Mouse (Mus musculus): Measurements from ENCODE around the gene Nms.

The Nms gene

DNA sequence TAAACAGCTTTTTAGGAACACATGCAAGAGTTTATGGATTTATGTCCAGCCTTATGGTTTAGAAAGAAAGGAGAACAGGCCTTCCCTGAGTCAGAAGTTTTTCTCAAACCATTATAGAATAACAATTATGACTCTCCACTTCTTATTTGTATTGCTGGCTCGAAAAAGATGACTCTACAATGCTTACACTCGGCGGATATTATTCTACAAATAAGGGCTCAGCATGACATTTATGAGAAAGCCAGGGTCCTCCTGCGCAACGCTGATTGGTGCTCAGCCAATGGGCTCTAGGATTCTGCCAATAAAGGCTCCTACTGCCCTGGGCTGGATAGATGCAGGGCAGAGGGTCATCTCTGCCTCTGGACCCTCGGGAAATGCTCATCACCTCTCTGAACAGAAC is at the start of gene Nms:
Gene Nms (plus strand): TSS at position 301 of the 400 bp plus-strand sequence.
- DNase-seq (ENCODE audit: low spot score) = no peak

DNA sequence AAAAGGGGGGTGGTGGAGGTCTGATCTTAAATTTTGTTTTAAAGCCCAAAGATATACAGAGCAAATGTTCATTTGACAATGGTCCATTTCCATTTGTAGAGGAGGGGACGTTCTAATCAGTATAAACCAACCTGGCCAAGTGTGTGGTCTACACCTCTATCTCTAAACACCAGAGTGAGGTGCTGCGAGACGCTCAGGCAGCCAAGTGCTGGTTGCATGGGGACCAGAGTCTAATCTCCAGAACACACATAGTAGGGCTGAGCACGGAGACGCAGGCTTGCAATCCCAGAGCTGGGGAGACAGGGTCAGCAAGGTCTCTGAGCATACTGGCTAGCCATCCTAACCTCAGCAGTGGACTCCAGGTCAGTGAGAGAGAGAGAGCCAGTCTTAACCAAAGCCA is 47.5 kb upstream of the Nms start:
- DNase-seq (ENCODE audit: low spot score) = no peak

DNA sequence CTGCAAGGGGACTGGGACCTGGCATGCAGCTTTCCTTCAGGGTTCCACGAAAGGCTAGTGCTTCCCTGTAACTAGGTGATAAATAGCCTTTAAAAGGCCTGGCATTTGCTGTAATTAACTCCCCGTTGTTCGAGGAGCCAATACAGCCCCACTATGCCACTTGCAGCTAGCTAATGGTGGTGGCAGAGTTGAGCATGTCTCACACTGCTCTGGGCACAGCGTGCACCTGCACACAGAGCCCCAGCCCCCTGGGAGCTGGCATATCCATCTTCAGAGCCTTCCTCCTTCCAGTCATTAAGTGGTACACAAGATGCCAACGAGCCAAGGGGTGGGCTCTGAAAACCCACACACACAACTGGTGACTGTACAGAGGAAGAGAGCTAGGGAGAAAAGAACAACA is 45.9 kb upstream of the Nms start:
- DNase-seq (ENCODE audit: low spot score) = no peak

DNA sequence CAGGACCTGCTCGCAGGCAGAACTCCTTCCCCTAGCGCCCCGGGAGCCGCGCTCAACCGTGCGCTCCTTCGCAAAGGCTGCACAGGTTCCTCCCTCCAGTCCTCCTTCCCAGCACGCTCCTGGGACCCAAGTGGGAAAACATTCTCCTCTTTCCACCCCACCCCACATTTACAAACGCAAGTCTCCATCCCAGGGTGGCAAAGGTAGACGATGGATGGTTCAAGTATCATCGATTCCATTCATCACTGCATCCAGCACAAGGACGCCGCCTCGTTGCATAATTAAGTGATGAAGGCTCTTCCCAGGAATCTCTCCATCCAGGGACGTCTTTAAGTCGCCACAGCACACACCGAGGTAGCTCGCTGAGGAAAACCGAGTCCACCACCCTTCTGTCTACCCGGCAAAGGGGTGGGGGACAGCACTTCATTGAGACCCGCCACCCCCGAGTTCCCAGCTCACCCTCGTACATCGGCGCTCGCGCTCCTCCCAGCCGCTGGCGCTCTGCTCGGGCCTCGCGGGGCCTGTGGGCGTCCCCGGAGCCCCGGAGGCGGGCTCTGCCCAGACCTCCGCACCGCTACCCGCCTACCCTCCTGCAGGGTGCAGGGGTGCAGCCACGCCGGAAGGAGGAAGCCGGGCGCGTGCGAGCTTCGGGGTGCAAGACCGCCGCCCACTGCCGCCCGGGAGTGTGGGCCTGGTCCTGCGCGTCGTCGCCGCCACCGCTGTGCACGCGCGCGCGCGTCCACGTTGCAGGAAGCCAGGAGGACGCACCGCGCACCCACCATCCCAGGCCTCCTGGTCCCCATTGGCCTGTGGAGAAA is 41.3 kb upstream of the Nms start, which contains the start of gene Chst10:
Gene Chst10 (minus strand): TSS at position 731 of the 818 bp plus-strand sequence.
- peak; percentile 71 for DNase-seq (ENCODE audit: low spot score)

DNA sequence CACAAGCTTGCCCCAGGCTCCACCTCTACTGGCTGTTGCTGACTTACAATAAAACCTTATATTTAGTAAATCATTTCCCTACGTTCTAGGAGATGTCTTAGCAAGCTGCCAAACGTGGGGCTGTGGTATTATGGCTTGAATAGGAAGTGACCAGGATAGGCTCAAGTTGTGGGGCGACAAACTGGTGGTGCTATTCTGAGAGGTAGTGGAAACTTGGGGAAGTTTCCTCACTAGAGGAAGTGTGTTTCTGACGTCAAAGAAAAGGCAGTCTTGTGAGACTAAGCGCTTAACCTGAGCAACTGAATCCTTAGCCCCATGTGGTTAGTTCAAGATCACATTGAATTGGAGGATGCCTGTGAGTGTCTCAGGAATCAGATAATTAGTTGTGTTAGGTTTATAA is 36.4 kb upstream of the Nms start:
- DNase-seq (ENCODE audit: low spot score) = no peak

DNA sequence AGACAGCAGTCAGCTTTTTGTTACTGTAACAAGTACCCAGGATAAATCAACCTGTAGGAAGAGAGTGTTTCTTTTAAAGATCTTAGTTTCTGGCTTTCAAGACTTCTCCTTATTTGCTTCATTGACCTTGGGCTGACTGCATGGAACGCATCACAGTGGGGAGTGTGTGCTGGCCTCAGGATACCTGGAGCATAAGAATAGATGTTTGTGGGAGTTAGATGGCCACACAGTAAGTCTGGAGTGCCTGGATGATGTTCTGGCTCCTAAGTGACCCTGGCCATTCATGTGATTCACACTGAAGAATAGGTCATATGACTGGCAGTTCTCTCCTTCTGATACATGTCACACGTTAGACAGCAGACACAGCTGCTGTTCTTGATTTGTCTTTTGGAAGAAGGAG is 35.0 kb upstream of the Nms start:
- no peak for DNase-seq (ENCODE audit: low spot score)

DNA sequence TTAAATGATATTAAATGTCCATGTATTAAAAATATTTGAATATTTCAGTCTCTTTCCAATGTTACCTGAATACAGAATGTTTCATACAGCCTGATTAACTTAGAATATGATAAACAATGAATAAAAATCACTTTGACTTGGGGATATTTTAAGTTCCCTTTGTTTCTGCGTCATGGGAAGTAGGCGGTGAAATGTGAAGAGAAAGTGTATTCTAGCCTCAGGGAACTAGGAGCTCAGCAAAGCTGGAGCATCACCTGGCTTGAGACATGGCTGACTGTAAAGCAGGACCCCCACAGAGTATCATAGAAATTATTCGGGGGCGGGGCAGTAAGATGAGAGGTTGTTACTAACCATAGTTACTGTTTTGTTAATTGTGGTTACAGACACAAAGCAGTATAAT is 10.0 kb upstream of the Nms start:
- DNase-seq (ENCODE audit: low spot score) = no peak

DNA sequence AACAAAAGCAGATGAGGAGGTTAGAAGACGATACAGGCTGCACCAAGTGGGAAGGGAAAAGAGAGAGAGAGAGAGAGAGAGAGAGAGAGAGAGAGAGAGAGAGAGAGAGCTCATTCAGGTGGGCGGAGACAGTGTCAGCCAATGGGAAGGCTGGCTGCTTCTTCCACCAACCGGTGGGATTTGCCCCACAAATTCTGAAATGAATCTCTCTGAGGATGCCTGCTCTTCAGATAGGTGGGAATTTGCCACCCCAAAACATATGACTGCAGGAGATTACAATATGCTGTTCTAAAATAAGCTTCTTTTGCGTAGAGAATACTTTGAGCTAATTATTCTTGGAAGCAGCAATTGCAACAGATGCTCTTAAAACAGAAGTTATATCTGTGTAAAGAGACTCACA is 9.5 kb upstream of the Nms start:
- no peak for DNase-seq (ENCODE audit: low spot score)

DNA sequence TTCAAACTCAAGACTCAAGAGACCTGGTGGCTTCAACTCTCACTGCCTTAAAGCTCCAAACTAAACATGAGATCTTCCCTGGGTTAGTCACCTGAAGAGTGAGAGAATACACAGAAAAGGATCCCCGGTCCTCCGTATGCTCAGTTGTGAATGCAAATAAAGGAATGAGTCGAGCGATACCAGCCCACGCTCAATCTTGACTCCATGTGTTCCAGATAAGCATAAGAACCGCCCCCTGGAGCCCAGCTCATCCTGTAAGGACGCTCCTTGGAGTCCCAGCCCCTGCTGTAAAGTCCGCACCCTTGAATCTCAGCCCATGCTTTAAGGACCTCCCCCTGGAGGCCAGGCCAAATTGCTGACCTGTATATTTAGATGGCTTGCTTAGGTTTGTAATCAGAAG is 8.2 kb upstream of the Nms start:
- no peak for DNase-seq (ENCODE audit: low spot score)

DNA sequence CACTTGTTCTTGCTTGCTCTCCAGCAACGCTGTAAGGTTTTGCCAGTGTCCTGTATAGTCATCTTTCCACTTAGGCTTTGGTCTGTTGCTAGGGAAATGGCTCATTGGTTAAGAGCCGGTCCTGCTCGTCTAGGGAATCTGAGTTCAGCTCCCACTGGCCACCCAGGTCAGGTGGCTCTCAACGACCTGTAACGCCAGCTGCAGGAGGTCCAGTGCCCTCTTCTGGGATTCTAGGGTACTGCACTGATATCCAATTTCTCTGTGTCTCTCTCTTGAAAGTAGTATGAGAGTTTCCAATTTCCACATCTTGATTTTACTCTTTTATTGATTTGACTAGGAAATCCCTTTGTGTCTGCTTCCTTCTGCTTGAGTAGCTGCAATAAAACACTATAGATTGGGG is 4.3 kb upstream of the Nms start:
- no peak for DNase-seq (ENCODE audit: low spot score)

DNA sequence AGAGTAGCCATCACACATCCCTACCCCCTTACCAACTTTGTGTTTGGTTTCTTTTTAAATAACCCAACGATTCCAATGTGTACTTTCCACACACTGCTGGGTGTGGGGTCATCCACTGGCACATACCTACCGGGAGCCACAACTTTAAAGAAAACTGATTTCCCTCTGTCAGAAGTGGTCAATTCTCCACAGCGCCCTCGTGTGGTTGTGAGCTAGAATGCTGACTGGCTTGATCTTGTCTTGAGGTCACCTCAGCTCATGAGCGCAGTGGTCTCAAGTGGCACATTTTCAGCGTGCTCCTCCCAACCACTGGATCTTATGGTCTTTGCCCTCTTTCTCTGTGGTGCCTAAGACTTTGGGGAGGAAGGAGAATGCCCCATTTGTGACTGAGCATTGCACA is 2.2 kb upstream of the Nms start:
- DNase-seq (ENCODE audit: low spot score) = peak; percentile 5

DNA sequence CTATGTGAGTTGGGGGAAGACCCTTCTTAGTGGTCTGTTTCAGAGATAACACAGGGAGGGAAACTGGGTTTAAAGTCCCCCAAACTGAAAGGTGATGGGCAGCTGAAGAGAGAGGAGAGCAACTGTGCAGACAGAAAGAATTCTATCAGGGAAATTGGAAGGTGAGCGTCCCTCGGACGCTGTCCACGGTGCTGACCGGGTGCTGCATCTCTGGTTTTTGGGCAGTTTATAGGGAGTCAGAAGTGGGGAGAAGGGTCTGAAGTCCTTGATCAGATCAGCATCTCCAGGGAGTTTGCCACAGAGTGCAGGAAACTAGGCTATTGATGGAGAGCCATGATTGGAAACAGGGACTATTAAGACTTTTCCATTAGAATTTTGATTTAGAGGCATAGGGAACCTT is 659 bp downstream of the Nms start:
- DNase-seq (ENCODE audit: low spot score) = peak; percentile 42

DNA sequence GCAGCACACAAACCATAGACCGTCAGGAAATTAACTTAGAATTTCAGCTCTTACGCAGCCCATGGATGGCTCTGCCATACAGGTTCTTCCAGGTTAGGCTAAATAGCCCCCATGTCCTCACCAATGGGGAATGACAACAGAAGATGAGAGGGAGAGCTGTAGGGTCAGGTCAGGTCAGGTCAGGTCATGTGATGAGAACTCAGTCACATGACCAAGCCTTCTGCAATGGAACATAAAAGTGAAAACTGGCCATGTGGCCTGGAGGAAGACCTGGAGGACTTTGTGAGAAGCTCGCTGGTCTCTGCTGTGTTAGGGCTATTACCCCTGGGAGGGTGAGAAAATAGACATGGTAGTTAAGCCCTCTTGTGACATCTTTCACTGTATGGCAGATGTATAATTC is 17.5 kb downstream of the Nms start:
- DNase-seq (ENCODE audit: low spot score) = no peak

DNA sequence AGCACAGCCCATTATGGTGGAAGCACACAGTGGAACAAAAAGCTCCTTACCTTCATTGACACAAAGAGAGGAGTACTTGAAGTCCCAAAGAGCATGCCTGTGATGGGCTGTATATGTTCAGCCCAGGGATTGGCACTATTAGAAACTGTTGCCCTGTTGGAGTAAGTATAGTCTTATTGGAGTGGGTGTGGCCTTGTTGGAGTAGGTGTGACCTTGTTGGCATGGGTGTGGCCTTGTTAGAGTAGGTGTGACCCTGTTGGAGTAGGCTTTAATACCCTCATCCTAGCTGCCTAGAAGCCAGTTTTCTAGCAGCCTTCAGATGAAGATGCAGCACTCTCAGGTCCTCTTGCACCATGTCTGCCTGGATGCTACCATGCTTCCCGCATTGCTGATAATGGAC is 30.2 kb downstream of the Nms start:
- no peak for DNase-seq (ENCODE audit: low spot score)

DNA sequence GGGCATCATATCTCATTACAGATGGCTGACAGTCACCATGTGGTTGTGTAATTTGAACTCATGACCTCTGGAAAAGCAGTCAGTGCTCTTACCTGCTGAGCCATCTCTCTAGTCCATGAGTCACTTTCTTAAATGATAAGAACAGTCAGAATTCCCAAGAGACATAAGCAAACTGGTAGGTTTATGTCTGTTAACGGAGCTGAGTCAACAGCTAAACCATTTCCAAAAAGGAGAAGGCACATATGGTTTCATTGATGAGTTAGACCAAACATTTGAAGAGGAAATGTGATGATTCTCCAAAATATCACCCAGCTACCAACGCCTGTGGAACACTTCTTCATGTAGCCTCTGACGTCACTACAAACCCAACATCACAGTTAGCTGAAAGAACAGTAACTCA is 32.8 kb downstream of the Nms start:
- DNase-seq (ENCODE audit: low spot score) = no peak

DNA sequence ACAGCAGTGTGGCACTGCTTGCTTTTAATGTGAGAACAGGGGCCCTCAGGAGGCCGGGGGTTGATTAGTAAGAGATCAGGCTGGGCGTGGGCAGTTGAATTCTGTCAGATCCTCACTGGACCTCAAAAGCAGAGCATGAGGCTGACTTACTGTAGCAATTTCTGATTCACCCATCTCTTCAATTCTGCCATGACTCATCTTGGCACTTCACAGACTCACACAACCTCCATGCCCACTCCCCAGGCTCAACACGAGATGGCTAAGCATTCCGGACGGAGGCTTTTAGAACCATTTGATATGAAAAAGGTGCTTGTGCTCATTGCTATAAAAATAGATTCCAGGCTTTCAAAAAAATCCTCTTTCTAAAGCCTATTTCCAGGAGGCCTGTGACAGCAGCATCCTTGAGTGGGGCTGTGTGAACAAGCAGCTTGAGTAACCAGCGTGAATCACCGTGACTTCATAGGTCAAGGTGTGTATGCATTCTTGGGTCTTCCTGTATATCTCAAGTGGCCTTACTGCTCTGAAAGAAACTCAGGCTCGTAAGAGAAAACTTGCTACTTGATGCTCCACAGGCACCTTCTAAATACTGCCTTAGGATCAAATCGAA is 34.1 kb downstream of the Nms start:
- DNase-seq (ENCODE audit: low spot score) = no peak

DNA sequence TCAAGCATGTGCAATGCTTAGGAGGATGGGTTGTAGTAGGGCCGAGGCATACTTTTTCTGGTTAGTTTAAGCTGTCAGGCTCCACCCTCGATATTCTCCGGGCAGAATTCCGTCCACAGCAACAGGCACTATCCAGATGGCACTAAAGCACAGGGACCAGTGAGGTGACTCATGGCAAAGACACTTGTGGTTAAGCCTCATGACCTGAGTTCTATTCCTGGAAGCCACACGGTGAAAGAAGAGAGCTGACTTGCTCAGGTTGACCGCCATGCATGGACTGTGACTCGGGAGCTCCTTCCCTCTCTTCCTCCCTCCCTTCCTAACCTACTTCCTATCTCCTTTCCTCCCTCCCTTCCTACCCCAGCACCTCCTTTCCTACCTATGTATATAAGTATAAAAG is 41.0 kb downstream of the Nms start:
- no peak for DNase-seq (ENCODE audit: low spot score)

DNA sequence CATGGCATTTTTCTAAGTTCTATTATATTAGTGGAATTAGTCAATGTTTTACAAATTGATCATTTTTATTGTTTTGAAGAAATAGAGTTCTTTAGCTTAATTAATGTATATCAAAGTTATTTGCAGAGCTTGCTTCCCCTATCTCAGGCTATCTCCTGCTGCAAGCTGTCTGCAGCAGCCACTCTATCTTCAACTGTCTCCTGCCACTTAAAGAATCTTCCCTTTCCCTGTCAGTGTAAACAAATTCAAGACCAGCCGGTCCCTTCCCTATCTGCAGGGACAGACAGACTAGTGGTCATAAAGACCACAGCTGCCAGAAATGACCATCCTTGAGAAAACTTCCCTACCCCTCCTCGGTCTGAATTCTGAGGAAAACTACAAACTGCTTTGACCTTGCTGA is 44.9 kb downstream of the Nms start:
- no peak for DNase-seq (ENCODE audit: low spot score)

DNA sequence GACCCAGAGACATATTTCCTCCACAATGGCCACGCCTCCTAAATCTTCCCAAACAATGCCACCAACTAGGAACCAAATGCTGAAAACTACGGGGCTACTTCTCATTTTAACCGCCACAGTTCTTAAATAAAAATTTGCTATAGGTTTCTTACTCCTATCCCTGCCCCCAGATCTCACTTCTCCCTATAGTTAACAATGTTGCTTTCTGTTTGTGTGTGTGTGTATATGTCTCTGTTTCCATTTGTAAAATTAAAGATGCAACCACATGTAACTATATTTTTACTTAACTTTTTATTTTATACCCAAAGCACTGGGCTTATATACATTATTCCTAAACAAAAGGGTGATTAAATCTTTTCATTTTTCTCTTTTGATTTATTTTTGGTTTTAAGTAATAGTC is 46.4 kb downstream of the Nms start, which contains the start of gene Pdcl3:
Gene Pdcl3 (plus strand): TSS at position 301 of the 400 bp plus-strand sequence.
- no peak for DNase-seq (ENCODE audit: low spot score)

DNA sequence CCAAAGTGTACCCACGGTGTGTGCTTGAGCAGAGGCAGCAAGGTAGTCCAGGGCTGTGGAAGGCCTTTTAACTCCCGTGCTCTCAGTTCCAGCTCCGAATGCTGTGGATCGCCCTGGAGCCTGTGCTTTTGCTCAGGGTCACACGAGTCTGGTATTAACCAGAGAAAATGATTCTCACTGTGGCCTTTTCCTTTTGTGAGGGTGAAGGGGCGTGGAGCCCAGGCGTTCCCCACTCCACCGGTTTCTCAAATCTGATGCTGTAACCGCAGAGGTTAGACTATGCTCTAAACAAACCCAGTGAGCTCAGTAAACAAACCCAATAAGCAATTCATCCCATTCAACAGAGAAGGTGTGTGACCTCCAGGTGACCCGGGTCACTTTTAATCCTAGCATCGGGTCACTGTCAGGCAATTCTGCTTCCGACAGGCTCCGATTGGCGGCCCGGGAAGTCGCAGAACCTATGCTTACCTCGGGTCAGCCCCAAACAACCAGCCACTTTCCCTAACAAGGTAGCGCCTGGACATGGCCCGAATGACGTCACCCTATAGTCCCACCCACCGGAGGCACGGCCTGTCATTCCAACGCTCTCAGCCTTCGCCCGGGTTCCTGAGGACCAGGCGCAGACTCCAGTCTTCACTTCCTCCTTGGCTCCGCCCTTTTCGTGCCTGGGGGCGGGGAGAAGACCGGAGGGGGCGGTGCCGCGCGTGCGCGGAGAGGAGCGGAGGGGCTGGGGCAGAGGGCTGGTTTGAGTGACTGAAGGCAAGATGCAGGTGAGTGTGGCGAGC is 48.3 kb downstream of the Nms start:
- peak; percentile 98 for DNase-seq (ENCODE audit: low spot score)

DNA sequence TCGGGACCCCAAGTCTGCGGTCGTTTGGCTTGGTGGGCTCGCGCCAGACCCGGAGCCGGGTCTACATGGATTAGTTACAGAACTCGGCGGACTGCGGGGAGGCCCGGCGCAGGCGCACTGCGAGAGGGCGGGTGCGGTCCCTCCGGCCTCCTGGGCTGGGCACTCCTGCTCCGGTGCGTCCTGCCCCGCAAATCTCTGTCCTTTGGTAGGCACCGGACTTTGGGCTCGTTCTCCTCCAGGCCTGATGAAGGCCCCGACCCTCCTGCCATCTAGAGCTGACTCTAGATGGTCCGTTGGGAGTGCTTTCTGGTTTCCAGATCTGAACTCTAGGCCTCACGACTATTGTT is 48.9 kb downstream of the Nms start:
- DNase-seq (ENCODE audit: low spot score) = no peak

DNA sequence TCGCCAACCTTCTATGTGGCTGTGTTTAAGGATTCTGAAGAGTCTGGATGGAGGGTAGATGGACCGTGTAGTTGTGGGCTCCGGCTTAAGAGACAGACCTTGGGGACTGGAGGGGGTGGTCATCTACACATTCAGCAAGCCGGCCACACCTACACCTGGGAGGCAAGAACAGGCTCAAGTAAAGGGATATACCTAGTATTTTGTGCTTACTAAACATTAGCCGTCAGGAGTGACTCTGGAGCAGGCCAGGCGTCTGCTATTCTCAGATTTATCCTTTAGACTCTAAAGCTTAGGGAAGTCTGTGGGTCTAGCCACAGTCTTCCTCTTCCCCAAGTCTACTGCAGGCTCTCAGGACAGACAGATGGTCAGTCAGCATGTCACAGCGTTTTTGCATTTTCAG is 49.4 kb downstream of the Nms start:
- DNase-seq (ENCODE audit: low spot score) = no peak

DNA sequence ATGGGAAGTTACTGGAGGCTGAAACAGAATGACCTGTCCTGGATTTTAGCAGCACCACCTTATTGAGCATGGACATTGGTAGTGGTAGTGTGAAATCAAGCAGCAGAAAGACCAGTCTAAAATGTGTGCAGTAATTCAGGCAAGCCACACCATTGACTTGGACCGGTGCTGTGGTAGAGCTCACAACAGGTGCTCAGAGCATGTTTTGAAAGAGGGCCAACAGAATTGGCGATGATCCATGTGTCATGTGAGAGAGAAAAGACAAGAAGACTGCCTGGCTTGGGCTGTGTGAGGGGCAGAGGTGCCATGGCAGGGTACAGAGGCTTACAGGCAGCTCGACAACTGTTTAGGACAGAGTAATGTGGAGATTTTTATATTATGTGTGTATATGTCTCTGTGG is 53.4 kb downstream of the Nms start:
- no peak for DNase-seq (ENCODE audit: low spot score)

Data from ovary, postnatal 36 days (tissue).